24 mouse cellular contexts compared by ENCODE assay signal in the genomic region with DNA sequence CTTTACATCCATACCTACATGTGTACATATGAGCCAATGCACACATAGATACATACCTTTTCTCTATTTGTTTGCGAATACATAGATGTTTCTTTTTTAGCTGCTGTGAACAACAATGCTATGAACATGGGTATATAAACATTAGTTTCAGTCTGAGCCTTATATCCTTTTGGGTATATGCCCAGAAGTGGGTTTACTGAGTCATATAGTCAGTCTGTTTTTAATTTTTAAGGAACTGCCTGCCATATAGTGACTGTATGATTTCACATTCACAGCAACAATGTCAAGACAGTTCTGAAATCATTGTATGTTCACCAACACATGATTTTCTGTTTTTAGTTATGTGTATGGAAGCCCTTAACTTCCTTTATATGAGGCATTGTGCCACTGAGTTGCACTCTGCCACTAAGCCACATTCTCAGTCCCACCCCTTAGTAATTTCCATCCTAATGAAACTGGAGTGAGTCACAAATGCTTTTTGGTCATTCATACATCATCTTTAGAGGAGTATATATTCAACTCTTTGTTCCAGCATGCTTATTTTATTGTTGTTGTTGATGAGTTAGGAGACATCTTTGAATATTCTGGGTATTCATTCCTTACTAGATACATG. TPM values are rescaled to one million over a fixed set of nuclear protein-coding genes. Genes with fewer than 3 reads are reported as not detected.
DNase-seq lines count a peak whose midpoint lies in the region; ATAC-seq and TF ChIP-seq lines count a peak whose summit lies in the region.
"Had no signal": no experiment of that assay in that cellular context is flagged by ENCODE, and none has a peak within 500 bp of the region (broad histone marks: within the 10 kb centered on the region; RNA-seq: fewer than 3 reads in every experiment).

No protein-coding gene starts in this region.

- intact Hi-C loops in left cerebral cortex, postnatal 25 days (cut with DNase I) = no loop called here

- peaks cover 18% of the 10 kb centered on the region for H3K4me1 ChIP-seq in bone marrow macrophage, adult 2 months (ENCODE audit: control insufficient read depth, insufficient read depth, low read length)
- no peaks in the 10 kb centered on the region for H3K4me1 ChIP-seq in intestine, embryonic 16.5 days (ENCODE audit: control insufficient read depth, insufficient read depth, low read length)
- H3K4me1 ChIP-seq: forebrain, embryonic 15.5 days; heart, embryonic 12.5 days; hindbrain, embryonic 12.5 days; limb, embryonic 15.5 days; liver, embryonic 15.5 days; midbrain, embryonic 13.5 days had no signal

- peaks cover 36% of the 10 kb centered on the region for H3K36me3 ChIP-seq in macrophage (ENCODE audit: inconsistent target)
- H3K36me3 ChIP-seq in intestine, embryonic 16.5 days (ENCODE audit: control insufficient read depth, insufficient read depth, low read length) = no peaks in the 10 kb centered on the region

- no peak for TF ChIP-seq POLR2A in bone marrow macrophage, adult 2 months (IDR thresholded peaks at IDR 0.05; ENCODE audit: borderline replicate concordance, low read depth, low read length)

- no peak overlapping the region for H3K9ac ChIP-seq in intestine, embryonic 16.5 days (ENCODE audit: low read depth, low read length)
- H3K9ac ChIP-seq: forebrain, embryonic 15.5 days; heart, embryonic 12.5 days; hindbrain, embryonic 12.5 days; limb, embryonic 15.5 days; liver, embryonic 15.5 days; midbrain, embryonic 13.5 days had no signal

- peak; percentile 19 for DNase-seq in 3134 (ENCODE audit: extremely low read depth, insufficient read length, low spot score)
- peak; percentile 5 for DNase-seq in CD4-positive, CD25-positive, alpha-beta regulatory T cell, adult 2 months (ENCODE audit: low read depth, low spot score)
- DNase-seq in urinary bladder, postnatal 14 days (ENCODE audit: low spot score) = no peak
- no peak for DNase-seq in left cerebral cortex, postnatal 25 days (ENCODE audit: low spot score in 2 of 2)
- DNase-seq: adrenal gland, adult 8-10 months; cerebellum, adult 9-11 months; gastrocnemius, postnatal 10 days; kidney, adult 11 months; kidney, postnatal 4 days; layer of hippocampus, adult 9-11 months; left cerebral cortex, postnatal 4 days; right cerebral cortex, postnatal 14 days; spleen, adult 18-20 months had no signal

- peak overlapping the region; percentile 84 for H3K27ac ChIP-seq in bone marrow macrophage, adult 2 months (ENCODE audit: insufficient read depth, low read depth, low read length)
- peak overlapping the region; percentile 66 for H3K27ac ChIP-seq in macrophage
- no peak overlapping the region for H3K27ac ChIP-seq in intestine, embryonic 16.5 days (ENCODE audit: low read length)
- H3K27ac ChIP-seq: forebrain, embryonic 15.5 days; hindbrain, embryonic 12.5 days; left cerebral cortex, adult 2 months; liver, embryonic 15.5 days; midbrain, embryonic 13.5 days had no signal

- 100% methylated on average over 1 of the region's 1 CpGs for WGBS in macrophage (ENCODE audit: missing documents)
- 93% methylated on average over 1 of the region's 1 CpGs for WGBS in intestine, embryonic 16.5 days

- H3K27me3 ChIP-seq in intestine, embryonic 16.5 days (replicated peaks; ENCODE audit: control insufficient read depth, insufficient read depth, low read length) = no peaks in the 10 kb centered on the region
- H3K27me3 ChIP-seq: forebrain, embryonic 15.5 days; heart, embryonic 12.5 days; hindbrain, embryonic 12.5 days; limb, embryonic 15.5 days; liver, embryonic 15.5 days; megakaryocyte, embryonic 14.5 days; midbrain, embryonic 13.5 days had no signal

- no peak for TF ChIP-seq CTCF in bone marrow macrophage, adult 2 months (IDR thresholded peaks at IDR 0.05; ENCODE audit: low read depth, low read length)

- no peak for ATAC-seq in intestine, embryonic 16.5 days
- ATAC-seq: forebrain, embryonic 15.5 days; midbrain, embryonic 13.5 days had no signal

- no peaks in the 10 kb centered on the region for H3K9me3 ChIP-seq in intestine, embryonic 16.5 days (ENCODE audit: control insufficient read depth, low read length)
- H3K9me3 ChIP-seq: forebrain, embryonic 15.5 days; heart, embryonic 12.5 days; hindbrain, embryonic 12.5 days; limb, embryonic 15.5 days; liver, embryonic 15.5 days; megakaryocyte, embryonic 14.5 days; midbrain, embryonic 13.5 days had no signal

- peaks cover 67% of the 10 kb centered on the region for H3K79me2 ChIP-seq in macrophage (ENCODE audit: inconsistent target)

- H3K4me3 ChIP-seq in bone marrow macrophage, adult 2 months (ENCODE audit: insufficient read depth, low read length) = no peak overlapping the region
- no peak overlapping the region for H3K4me3 ChIP-seq in macrophage (ENCODE audit: inconsistent target)
- no peak overlapping the region for H3K4me3 ChIP-seq in intestine, embryonic 16.5 days (ENCODE audit: low read length)
- H3K4me3 ChIP-seq: forebrain, embryonic 15.5 days; heart, embryonic 12.5 days; hindbrain, embryonic 12.5 days; left cerebral cortex, adult 2 months; limb, embryonic 15.5 days; liver, embryonic 15.5 days; megakaryocyte, embryonic 14.5 days; midbrain, embryonic 13.5 days had no signal

- H3K4me2 ChIP-seq in intestine, embryonic 16.5 days (ENCODE audit: low read depth, low read length) = no peak overlapping the region
- H3K4me2 ChIP-seq: forebrain, embryonic 15.5 days; heart, embryonic 12.5 days; hindbrain, embryonic 12.5 days; limb, embryonic 15.5 days; liver, embryonic 15.5 days; midbrain, embryonic 13.5 days had no signal

RNA-seq across cellular contexts. Expression of a gene that starts 30.6 kb away (rescaled TPM):
- 24.5 and 25.4 TPM in 2 replicates for polyA plus RNA-seq in bone marrow macrophage, adult 2 months (2012; ENCODE audit: insufficient read depth, insufficient read length, missing spikeins)
- 100 to 1,000 TPM in 21 of 26 experiments, 10 to 100 TPM in 5; 57.5 to 275 (median 119) TPM for total RNA-seq in macrophage (2018; cell fraction: chromatin; rRNA removed)
- total RNA-seq in macrophage (2018; cell fraction: cytosol; rRNA removed) = 10 to 100 TPM; 17.8 to 58.5 (median 31.8) TPM
- total RNA-seq in macrophage (2018; cell fraction: nucleus; rRNA removed) = 100 to 1,000 TPM in 1 of 26 experiments, 10 to 100 TPM in 25; 28.6 to 120 (median 67.1) TPM
- 12.9 to 29.7 TPM (median 20.6 TPM) in 3 replicates for polyA plus RNA-seq in macrophage (2018)
- polyA plus RNA-seq in intestine, embryonic 16.5 days (2015; fragmentation: Nextera tagmentation; extraction: Ambion mirVana) = 25.4 and 28.6 TPM in 2 replicates
- total RNA-seq in left cerebral cortex, postnatal 25 days (2021) = 10 to 100 TPM; 31.8 to 33.1 TPM

RNA-seq across cellular contexts. Expression of a gene that starts 54.1 kb away (rescaled TPM):
- polyA plus RNA-seq in bone marrow macrophage, adult 2 months (2012; ENCODE audit: insufficient read depth, insufficient read length, missing spikeins) = 56.9 and 59.4 TPM in 2 replicates
- total RNA-seq in macrophage (2018; cell fraction: chromatin; rRNA removed) = 100 to 1,000 TPM in 25 of 26 experiments, 10 to 100 TPM in 1; 86.1 to 288 (median 213) TPM
- total RNA-seq in macrophage (2018; cell fraction: cytosol; rRNA removed) = 10 to 100 TPM; 34.3 to 84.4 (median 63.4) TPM
- total RNA-seq in macrophage (2018; cell fraction: nucleus; rRNA removed) = 100 to 1,000 TPM in 23 of 26 experiments, 10 to 100 TPM in 3; 91.1 to 256 (median 157) TPM
- 28.9 to 48.8 TPM (median 35.3 TPM) in 3 replicates for polyA plus RNA-seq in macrophage (2018)
- polyA plus RNA-seq in intestine, embryonic 16.5 days (2015; fragmentation: Nextera tagmentation; extraction: Ambion mirVana) = 7.6 and 8.8 TPM in 2 replicates
- 10 to 100 TPM; 37.3 to 40.5 TPM for total RNA-seq in left cerebral cortex, postnatal 25 days (2021)

Comparison
In these comparisons a context has a peak if more than half of its experiments do, and no peak if none do; other contexts are left out.
1. DNase-seq: peak in 3134 (single experiment) and CD4-positive, CD25-positive, alpha-beta regulatory T cell, adult 2 months (single experiment); none in urinary bladder, postnatal 14 days (single experiment) and left cerebral cortex, postnatal 25 days (0 of 2).